Mouse (Mus musculus) CH12.LX (cell line): ENCODE measurements around the gene Zbtb1. TPM values are rescaled to one million over a fixed set of nuclear protein-coding genes. Genes with fewer than 3 reads are reported as not detected.
A peak's percentile ranks its signal among the peaks of the same experiment; 100 is the strongest.

Source experiments
- DNase-seq: peaks from one replicate; pipeline ENCODE4 v3.0.0-alpha.2; 2013; ENCODE audit errors: extremely low read depth
- H3K27ac ChIP-seq: 2 replicates; pipeline ENCODE4 v1.5.1; 2012; ENCODE audit warnings: low read depth, mild to moderate bottlenecking, control low read depth, moderate library complexity; ENCODE audit not compliant: insufficient read depth
- H3K27me3 ChIP-seq: replicated peaks from 2 replicates; pipeline ENCODE3; 2012; ENCODE audit warnings: inconsistent platforms
- H3K36me3 ChIP-seq, 2 experiments: replicated peaks in 1 of 2; 2 replicates each; pipeline versions ENCODE3 to v1.6.1; 2012; ENCODE audit warnings: inconsistent platforms in 1 of 2, low read length in 1 of 2, mild to moderate bottlenecking in 1 of 2, mixed read lengths in 1 of 2, moderate library complexity in 1 of 2; ENCODE audit not compliant: control insufficient read depth in 1 of 2, insufficient read depth in 1 of 2
- H3K4me1 ChIP-seq, 2 experiments: 2 replicates each; pipeline ENCODE4 v1.6.1; 2012; ENCODE audit warnings: inconsistent platforms in 1 of 2, moderate library complexity in 1 of 2; ENCODE audit not compliant: insufficient read depth in 2 of 2, control insufficient read depth in 1 of 2
- H3K4me2 ChIP-seq: 2 replicates; pipeline ENCODE4 v1.6.1; 2012; ENCODE audit warnings: low read depth, mild to moderate bottlenecking, control low read depth; ENCODE audit not compliant: poor library complexity, insufficient read depth, severe bottlenecking
- H3K4me3 ChIP-seq, 3 experiments: fragments of 150-350 bp in 1 of 3; sonication (generic) in 1 of 3; replicated peaks in 1 of 3; 2 replicates each; pipeline versions ENCODE3 to v1.5.1; 2011 to 2012; ENCODE audit warnings: low read depth in 2 of 3, low read length in 2 of 3, mild to moderate bottlenecking in 2 of 3, moderate library complexity in 2 of 3, control low read depth in 1 of 3, improper control_type of control experiment in 1 of 3, inconsistent platforms in 1 of 3, mixed read lengths in 1 of 3; ENCODE audit not compliant: poor library complexity in 1 of 3
- H3K79me2 ChIP-seq: replicated peaks from 2 replicates; pipeline ENCODE4 v1.6.1; 2012; ENCODE audit warnings: mild to moderate bottlenecking, moderate library complexity; ENCODE audit not compliant: control insufficient read depth, poor library complexity, insufficient read depth, severe bottlenecking; ENCODE audit errors: extremely low read depth
- H3K9ac ChIP-seq: 2 replicates; pipeline ENCODE4 v1.6.1; 2012; ENCODE audit warnings: low read depth, mild to moderate bottlenecking, control low read depth, moderate library complexity; ENCODE audit not compliant: insufficient read depth
- H3K9me3 ChIP-seq: replicated peaks from 2 replicates; pipeline ENCODE3; 2012; ENCODE audit warnings: low read length, inconsistent platforms, mixed read lengths
- BHLHE40 ChIP-seq: IDR thresholded peaks from 2 replicates; pipeline ENCODE4 v1.6.1; 2011; ENCODE audit warnings: mild to moderate bottlenecking, low read depth, low read length, improper control_type of control experiment
- CHD1 ChIP-seq: IDR thresholded peaks from 2 replicates; pipeline ENCODE4 v1.6.1; 2012; ENCODE audit warnings: low read depth, low read length, improper control_type of control experiment, inconsistent platforms
- CHD2 ChIP-seq: IDR thresholded peaks from 2 replicates; pipeline ENCODE4 v1.6.1; 2011; ENCODE audit warnings: low read length, improper control_type of control experiment
- CTCF ChIP-seq, 2 experiments: IDR thresholded peaks in 1 of 2; conservative IDR thresholded peaks in 1 of 2; 2 replicates each; pipeline ENCODE4 v1.5.1; 2011 to 2012; ENCODE audit warnings: low read depth in 2 of 2, low read length in 2 of 2, improper control_type of control experiment in 1 of 2, inconsistent platforms in 1 of 2, mild to moderate bottlenecking in 1 of 2, moderate library complexity in 1 of 2
- E2F4 ChIP-seq: IDR thresholded peaks from 2 replicates; pipeline ENCODE4 v1.6.1; 2011; ENCODE audit warnings: low read depth, low read length, improper control_type of control experiment; ENCODE audit not compliant: insufficient replicate concordance
- ELF1 ChIP-seq: IDR thresholded peaks from 2 replicates; pipeline ENCODE4 v1.6.1; 2014; ENCODE audit warnings: low read depth, mild to moderate bottlenecking, inconsistent platforms, low read length, improper control_type of control experiment
- EP300 ChIP-seq: IDR thresholded peaks from 2 replicates; pipeline ENCODE4 v1.6.1; 2011; ENCODE audit warnings: low read length, improper control_type of control experiment
- ETS1 ChIP-seq: conservative IDR thresholded peaks from 2 replicates; pipeline ENCODE4 v1.6.1; 2012; ENCODE audit warnings: low read depth, mild to moderate bottlenecking, inconsistent platforms, low read length, improper control_type of control experiment, moderate library complexity
- GABPA ChIP-seq: IDR thresholded peaks from 2 replicates; pipeline ENCODE4 v1.6.1; 2012; ENCODE audit warnings: low read depth, low read length, improper control_type of control experiment, inconsistent platforms; ENCODE audit not compliant: insufficient replicate concordance
- HCFC1 ChIP-seq: IDR thresholded peaks from 2 replicates; pipeline ENCODE4 v1.6.1; 2012; ENCODE audit warnings: low read depth, mild to moderate bottlenecking, inconsistent platforms, low read length, improper control_type of control experiment
- IRF4 ChIP-seq: IDR thresholded peaks from 2 replicates; pipeline ENCODE4 v1.6.1; 2014; ENCODE audit warnings: low read depth, mild to moderate bottlenecking, inconsistent platforms, low read length, improper control_type of control experiment
- JUN ChIP-seq: IDR thresholded peaks from 2 replicates; pipeline ENCODE4 v1.6.1; 2011; ENCODE audit warnings: low read depth, mild to moderate bottlenecking, low read length, improper control_type of control experiment, moderate library complexity; ENCODE audit not compliant: insufficient read depth
- JUND ChIP-seq: conservative IDR thresholded peaks from 2 replicates; pipeline ENCODE4 v1.6.1; 2011; ENCODE audit warnings: low read depth, low read length, improper control_type of control experiment
- KAT2A ChIP-seq: IDR thresholded peaks from 2 replicates; pipeline ENCODE4 v1.6.1; 2012; ENCODE audit warnings: low read length, improper control_type of control experiment, inconsistent platforms; ENCODE audit not compliant: insufficient replicate concordance
- MAFK ChIP-seq: IDR thresholded peaks from 2 replicates; pipeline ENCODE4 v1.6.1; 2011; ENCODE audit warnings: low read length, improper control_type of control experiment; ENCODE audit not compliant: insufficient replicate concordance
- MAX ChIP-seq: IDR thresholded peaks from 2 replicates; pipeline ENCODE4 v1.6.1; 2011; ENCODE audit warnings: low read length, improper control_type of control experiment
- MAZ ChIP-seq: IDR thresholded peaks from 2 replicates; pipeline ENCODE4 v1.6.1; 2012; ENCODE audit warnings: low read depth, mild to moderate bottlenecking, inconsistent platforms, low read length, improper control_type of control experiment, moderate library complexity
- MEF2A ChIP-seq: IDR thresholded peaks from 2 replicates; pipeline ENCODE4 v1.6.1; 2014; ENCODE audit warnings: low read depth, mild to moderate bottlenecking, inconsistent platforms, low read length, improper control_type of control experiment, borderline replicate concordance
- MXI1 ChIP-seq: IDR thresholded peaks from 2 replicates; pipeline ENCODE4 v1.6.1; 2011; ENCODE audit warnings: mild to moderate bottlenecking, low read depth, low read length, improper control_type of control experiment
- MYC ChIP-seq: IDR thresholded peaks from 2 replicates; pipeline ENCODE4 v1.6.1; 2011; ENCODE audit warnings: low read depth, mild to moderate bottlenecking, improper control_type of control experiment, low read length
- NELFE ChIP-seq: IDR thresholded peaks from 2 replicates; pipeline ENCODE4 v1.6.1; 2011; ENCODE audit warnings: low read depth, low read length, improper control_type of control experiment
- NRF1 ChIP-seq: IDR thresholded peaks from 2 replicates; pipeline ENCODE4 v1.6.1; 2014; ENCODE audit warnings: low read depth, mild to moderate bottlenecking, inconsistent platforms, low read length, improper control_type of control experiment, moderate library complexity
- PAX5 ChIP-seq: IDR thresholded peaks from 2 replicates; pipeline ENCODE4 v1.6.1; 2012; ENCODE audit warnings: low read length, inconsistent platforms, mixed read lengths
- POLR2A ChIP-seq: IDR thresholded peaks from 2 replicates; pipeline ENCODE4 v1.6.1; 2011; ENCODE audit warnings: low read depth, mild to moderate bottlenecking, improper control_type of control experiment, low read length
- POLR2AphosphoS2 ChIP-seq: IDR thresholded peaks from 2 replicates; pipeline ENCODE4 v1.6.1; 2011; ENCODE audit warnings: low read depth, low read length, improper control_type of control experiment
- RAD21 ChIP-seq: IDR thresholded peaks from 2 replicates; pipeline ENCODE4 v1.6.1; 2011; ENCODE audit warnings: low read depth, mild to moderate bottlenecking, low read length, improper control_type of control experiment, moderate library complexity
- RCOR1 ChIP-seq: conservative IDR thresholded peaks from 2 replicates; pipeline ENCODE4 v1.6.1; 2012; ENCODE audit warnings: low read depth, mild to moderate bottlenecking, inconsistent platforms, low read length, improper control_type of control experiment
- SIN3A ChIP-seq: IDR thresholded peaks from 2 replicates; pipeline ENCODE4 v1.6.1; 2012; ENCODE audit warnings: low read length, improper control_type of control experiment, inconsistent platforms
- SMC3 ChIP-seq: IDR thresholded peaks from 2 replicates; pipeline ENCODE4 v1.6.1; 2011; ENCODE audit warnings: low read depth, low read length, improper control_type of control experiment
- TBP ChIP-seq: conservative IDR thresholded peaks from 2 replicates; pipeline ENCODE4 v1.6.1; 2011; ENCODE audit warnings: low read depth, low read length, improper control_type of control experiment
- TCF12 ChIP-seq: IDR thresholded peaks from 2 replicates; pipeline ENCODE4 v1.6.1; 2014; ENCODE audit warnings: low read depth, mild to moderate bottlenecking, inconsistent platforms, low read length, improper control_type of control experiment
- UBTF ChIP-seq: IDR thresholded peaks from 2 replicates; pipeline ENCODE4 v1.6.1; 2012; ENCODE audit warnings: low read depth, mild to moderate bottlenecking, inconsistent platforms, low read length, improper control_type of control experiment, moderate library complexity
- USF1 ChIP-seq: IDR thresholded peaks from 2 replicates; pipeline ENCODE4 v1.6.1; 2014; ENCODE audit warnings: low read depth, mild to moderate bottlenecking, inconsistent platforms, low read length, improper control_type of control experiment
- USF2 ChIP-seq: conservative IDR thresholded peaks from 2 replicates; pipeline ENCODE4 v1.6.1; 2011; ENCODE audit warnings: low read depth, low read length, improper control_type of control experiment
- ZC3H11A ChIP-seq: IDR thresholded peaks from 2 replicates; pipeline ENCODE4 v1.6.1; 2012; ENCODE audit warnings: low read depth, mild to moderate bottlenecking, inconsistent platforms, low read length, improper control_type of control experiment
- ZKSCAN1 ChIP-seq: IDR thresholded peaks from 2 replicates; pipeline ENCODE4 v1.6.1; 2012; ENCODE audit warnings: low read depth, inconsistent platforms, low read length, improper control_type of control experiment, borderline replicate concordance
- ZMIZ1 ChIP-seq: IDR thresholded peaks from 2 replicates; pipeline ENCODE4 v1.6.1; 2012; ENCODE audit warnings: low read depth, mild to moderate bottlenecking, inconsistent platforms, low read length, improper control_type of control experiment
- ZNF384 ChIP-seq: IDR thresholded peaks from 2 replicates; pipeline ENCODE4 v1.6.1; 2012; ENCODE audit warnings: low read depth, low read length, improper control_type of control experiment, inconsistent platforms
- dilution Hi-C: fragments of 300-500 bp; cut with MboI; formaldehyde crosslinking; loops from 2 replicates; pipeline ENCODE4 v1.14.3; 2020; ENCODE audit warnings: low sequenced_read_pairs; ENCODE audit not compliant: extremely low pct_unique_long_range_greater_than_20kb, extremely low pct_ligation_motif_present
- in situ Hi-C: fragments of 300-500 bp; cut with MboI; formaldehyde crosslinking; loops from 3 replicates; pipeline ENCODE4 v1.14.3; 2019; ENCODE audit warnings: low sequenced_read_pairs, low pct_ligation_motif_present, low pct_unique_long_range_greater_than_20kb, mixed read lengths
- polyA plus RNA-seq: library from polyadenylated mRNA; unstranded; fragments of >175 nt; gene quantifications from 2 replicates; pipeline ENCODE4 v1.2.1, GENCODE M21; 2012; ENCODE audit warnings: low read depth; ENCODE audit not compliant: insufficient read length
- total RNA-seq, 2 experiments: library from RNA; depleted of rRNA; stranded (reverse); fragments of 300-350 nt in 1 of 2; fragments of >200 nt in 1 of 2; gene quantifications; 2 replicates each; pipeline ENCODE4 v1.2.3; 2012 to 2014

The Zbtb1 gene
- total and polyA plus RNA-seq, 3 experiments, result 6.4 to 22.0 (median 17.1) TPM

DNA sequence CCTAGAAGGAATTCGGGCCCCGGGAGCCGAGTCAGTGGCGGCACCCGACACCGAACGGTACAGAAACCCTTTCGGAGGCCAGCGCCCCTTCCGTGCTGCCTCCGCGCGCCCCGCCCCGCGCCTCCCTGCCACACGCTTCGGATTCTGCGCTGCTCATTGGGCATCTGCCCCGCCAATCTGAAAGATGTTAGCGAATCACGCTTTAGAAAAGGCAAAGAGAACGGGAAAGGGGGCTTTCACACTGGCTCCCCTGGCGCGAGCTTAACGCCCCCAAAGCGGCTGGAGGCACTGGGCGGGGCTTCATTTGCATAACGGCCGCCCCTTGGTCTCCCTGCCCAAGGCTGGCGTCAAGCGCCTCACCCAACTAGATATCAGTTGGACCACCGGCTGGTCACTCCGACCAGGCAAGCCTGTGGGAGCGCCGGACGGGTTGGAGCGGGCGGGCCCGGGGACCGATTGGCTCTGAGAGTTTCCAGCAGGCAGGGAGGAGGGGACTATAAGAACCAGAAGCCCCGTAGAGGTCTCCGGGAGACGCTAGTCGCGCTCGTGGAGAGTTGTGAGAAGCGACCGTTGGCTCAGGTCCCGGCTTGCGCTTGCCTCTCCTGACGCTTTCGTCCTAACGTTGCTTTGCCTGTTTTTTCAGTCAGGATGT lies 33.9 kb downstream of the Zbtb1 start, which contains the start of gene Hspa2:
Gene Hspa2 (plus strand): TSS at position 291 of the 652 bp plus-strand sequence.
- TF ChIP-seq MXI1, result no peak
- TF ChIP-seq ELF1, result peak; percentile 76
- no peak; the same call in 1 of the 2 replicates for TF ChIP-seq BHLHE40
- TF ChIP-seq CTCF (conservative IDR thresholded peaks at IDR 0.05 in 1 of 2, IDR thresholded peaks at IDR 0.05 in 1 of 2; ENCODE audit: low read depth in 2 of 2, low read length in 2 of 2), result no peak
- no peak for TF ChIP-seq GABPA
- TF ChIP-seq ZNF384, result no peak
- no peak for TF ChIP-seq EP300
- no peak for TF ChIP-seq USF2
- TF ChIP-seq ZC3H11A, result no peak
- no peak for TF ChIP-seq MAFK
- no peak; the same call in 1 of the 2 replicates for TF ChIP-seq HCFC1
- peak; percentile 56; the same call in 1 of the 2 replicates for TF ChIP-seq POLR2A
- TF ChIP-seq RCOR1, result no peak
- peak; percentile 86 for TF ChIP-seq CHD2
- no peak for TF ChIP-seq USF1
- TF ChIP-seq NRF1, result 0 out of 2 replicates have a peak, but pooled peaks have one; percentile 32
- TF ChIP-seq MAX, result no peak
- TF ChIP-seq TCF12, result peak; percentile 8; the same call in 1 of the 2 replicates
- TF ChIP-seq MAZ, result 0 out of 2 replicates have a peak, but pooled peaks have one; percentile 74
- no peak for TF ChIP-seq JUND
- TF ChIP-seq E2F4, result 0 out of 2 replicates have a peak, but pooled peaks have one; percentile 20
- no peak for TF ChIP-seq PAX5
- no peak for TF ChIP-seq CHD1
- TF ChIP-seq ETS1, result no peak
- TF ChIP-seq KAT2A, result no peak
- no peak; the same call in 1 of the 2 replicates for TF ChIP-seq TBP
- TF ChIP-seq UBTF, result no peak
- TF ChIP-seq ZKSCAN1, result no peak
- no peak for TF ChIP-seq SMC3
- no peak; the same call in 1 of the 2 replicates for TF ChIP-seq NELFE
- no peak for TF ChIP-seq MYC
- no peak for TF ChIP-seq POLR2AphosphoS2
- TF ChIP-seq MEF2A, result no peak
- no peak; the same call in 1 of the 2 replicates for TF ChIP-seq SIN3A
- TF ChIP-seq ZMIZ1, result no peak
- no peak for TF ChIP-seq RAD21
- TF ChIP-seq IRF4, result no peak
- no peak for TF ChIP-seq JUN
- in situ Hi-C loops, result no loop called here
- Histone ChIP-seq H3K9ac (peak within 1 kb of the TSS; percentile 58), H3K79me2 (no peaks in the 10 kb centered on the region), H3K4me2 (peak within 1 kb of the TSS; percentile 88), H3K4me1 (peaks cover 0 to 10% of the 10 kb centered on the region in 2 experiments; a peak in 2 of 4 replicates), H3K4me3 (peak within 1 kb of the TSS; percentile 65 to 74 (median 68)), H3K27ac (peak within 1 kb of the TSS; percentile 56), H3K36me3 (peaks cover 2 to 13% of the 10 kb centered on the region in 2 experiments), H3K27me3 (no peaks in the 10 kb centered on the region), H3K9me3 (peaks cover 21% of the 10 kb centered on the region)
- dilution Hi-C loops, result no loop called here
- peak; percentile 98 for DNase-seq
